Mouse (Mus musculus) forebrain, embryonic 11.5 days (tissue): ENCODE data around the gene Wwc2. TPM values are rescaled to one million over a fixed set of nuclear protein-coding genes. Genes with fewer than 3 reads are reported as not detected.

Source experiments
- ATAC-seq: fragments of 200-750 bp; cut with Nextera tagmentation; replicated peaks from 2 replicates; pipeline ENCODE4 v1.8.0; 2017; ENCODE audit warnings: moderate TSS enrichment; ENCODE audit not compliant: low FRiP score
- DNase-seq: peaks from one replicate; pipeline ENCODE4 v3.0.0-alpha.2; 2017; ENCODE audit warnings: low spot score
- H3K27ac ChIP-seq: fragments of 300-500 bp; sonication (generic); 2 replicates; pipeline ENCODE4 v1.5.1; 2014; ENCODE audit warnings: low read depth, low read length
- H3K27me3 ChIP-seq: fragments of 300-500 bp; sonication (generic); 2 replicates; pipeline ENCODE4 v1.6.1; 2014; ENCODE audit warnings: mild to moderate bottlenecking, low read length, mixed read lengths; ENCODE audit not compliant: control insufficient read depth, insufficient read depth
- H3K36me3 ChIP-seq: fragments of 300-500 bp; sonication (generic); 2 replicates; pipeline ENCODE4 v1.6.1; 2014; ENCODE audit warnings: mild to moderate bottlenecking, low read length, moderate library complexity, mixed read lengths; ENCODE audit not compliant: control insufficient read depth, insufficient read depth
- H3K4me1 ChIP-seq: fragments of 300-500 bp; sonication (generic); replicated peaks from 2 replicates; pipeline ENCODE4 v1.6.1; 2014; ENCODE audit warnings: low read length, mixed read lengths; ENCODE audit not compliant: control insufficient read depth, insufficient read depth
- H3K4me2 ChIP-seq: fragments of 300-500 bp; sonication (generic); 2 replicates; pipeline ENCODE4 v1.6.1; 2014; ENCODE audit warnings: low read depth, mild to moderate bottlenecking, low read length, moderate library complexity, mixed read lengths; ENCODE audit not compliant: severe bottlenecking
- H3K4me3 ChIP-seq: fragments of 300-500 bp; sonication (generic); 2 replicates; pipeline ENCODE4 v1.5.1; 2014; ENCODE audit warnings: low read depth, low read length
- H3K9ac ChIP-seq: fragments of 300-500 bp; sonication (generic); 2 replicates; pipeline ENCODE4 v1.6.1; 2014; ENCODE audit warnings: low read length
- H3K9me3 ChIP-seq: fragments of 300-500 bp; sonication (generic); 2 replicates; pipeline ENCODE4 v1.6.1; 2016; ENCODE audit warnings: low read length, mixed read lengths; ENCODE audit not compliant: control insufficient read depth
- WGBS: fragments of 180-500 bp; shearing (Covaris S2); extraction: QIAGEN DNeasy Blood & Tissue Kit; methylation state at CpG from one replicate; pipeline ENCODE4 v1.1.7; 2014; 5-methylcytosine and 5-hydroxymethylcytosine counted together
- polyA plus RNA-seq: library from polyadenylated mRNA; unstranded; fragments of >200 nt; fragmentation: Nextera tagmentation; extraction: Ambion mirVana; gene quantifications from 2 replicates; pipeline ENCODE4 v1.2.1, GENCODE M21; 2014

Wwc2 gene
- polyA plus RNA-seq, 1 experiment from 2014 or later: 9.4 TPM

DNA sequence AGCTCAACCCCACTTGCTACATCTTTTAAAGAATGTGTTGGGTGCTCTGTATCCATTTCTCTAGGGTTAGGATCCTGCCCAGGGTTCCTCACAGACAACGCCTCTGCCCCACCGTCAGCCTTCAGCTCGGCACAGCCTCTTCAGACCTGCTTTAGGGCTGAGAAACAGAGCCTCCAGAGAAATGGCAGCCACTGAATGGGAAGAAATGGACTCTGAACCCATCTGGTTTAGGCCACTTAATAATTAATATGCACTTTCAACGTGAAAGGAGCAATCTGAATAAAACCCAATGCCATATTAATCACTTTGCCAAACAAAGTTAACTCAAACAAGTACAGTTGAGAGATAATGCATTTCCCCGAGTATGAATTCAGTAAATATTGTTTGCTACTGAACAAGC, 106.4 kb downstream of the Wwc2 start:
- Histone ChIP-seq H3K9me3 (no peaks in the 10 kb centered on the region), H3K27me3 (no peaks in the 10 kb centered on the region), H3K9ac (no peak overlapping the region), H3K36me3 (no peaks in the 10 kb centered on the region), H3K4me2 (no peak overlapping the region), H3K4me1 (no peaks in the 10 kb centered on the region), H3K4me3 (no peak overlapping the region), H3K27ac (no peak overlapping the region)
- no peak for ATAC-seq
- peak; percentile 19 for DNase-seq
- 84% methylated on average over 5 of the region's 5 CpGs for WGBS

DNA sequence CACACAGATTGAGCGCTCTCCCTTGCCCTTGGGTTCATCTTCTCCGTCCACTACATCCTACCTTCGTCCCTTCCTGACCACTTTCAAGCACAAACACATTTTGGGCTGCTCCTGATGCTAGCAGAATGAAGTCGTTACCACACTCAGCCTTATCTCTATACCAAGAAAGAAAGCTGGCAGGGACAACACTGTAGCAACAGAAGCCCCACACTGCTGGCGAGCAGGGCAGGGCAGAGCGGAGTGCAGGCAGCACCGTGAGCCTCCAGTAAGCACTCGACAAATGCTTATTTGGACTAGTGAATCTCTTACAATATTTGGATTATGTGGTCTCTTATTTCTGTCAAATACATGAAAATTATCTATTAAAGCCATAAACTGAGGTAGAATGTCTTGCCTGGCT, 107.0 kb downstream of the Wwc2 start:
- peak; percentile 21 for DNase-seq

GRCm38 (mm10) chr8:47878516-47878915, 112.2 kb downstream of the Wwc2 start:
- Histone ChIP-seq H3K27ac (no peak overlapping the region), H3K27me3 (no peaks in the 10 kb centered on the region), H3K9ac (no peak overlapping the region), H3K9me3 (no peaks in the 10 kb centered on the region), H3K4me2 (no peak overlapping the region), H3K36me3 (no peaks in the 10 kb centered on the region), H3K4me3 (no peak overlapping the region), H3K4me1 (no peaks in the 10 kb centered on the region)
- ATAC-seq (no peak), DNase-seq (no peak)
- WGBS: 70% methylated on average over 3 of the region's 3 CpGs

More for the DNA sequence above, 107.0 kb downstream of the Wwc2 start:
- Histone ChIP-seq H3K9me3 (no peaks in the 10 kb centered on the region), H3K27me3 (no peaks in the 10 kb centered on the region), H3K4me2 (no peak overlapping the region), H3K36me3 (no peaks in the 10 kb centered on the region), H3K4me3 (no peak overlapping the region), H3K27ac (no peak overlapping the region), H3K9ac (no peak overlapping the region), H3K4me1 (no peaks in the 10 kb centered on the region)
- ATAC-seq: no peak
- WGBS: 94% methylated on average over 8 of the region's 8 CpGs

GRCm38 (mm10) chr8:47875865-47876264, 114.9 kb downstream of the Wwc2 start:
- no peaks in the 10 kb centered on the region for H3K36me3 ChIP-seq

DNA sequence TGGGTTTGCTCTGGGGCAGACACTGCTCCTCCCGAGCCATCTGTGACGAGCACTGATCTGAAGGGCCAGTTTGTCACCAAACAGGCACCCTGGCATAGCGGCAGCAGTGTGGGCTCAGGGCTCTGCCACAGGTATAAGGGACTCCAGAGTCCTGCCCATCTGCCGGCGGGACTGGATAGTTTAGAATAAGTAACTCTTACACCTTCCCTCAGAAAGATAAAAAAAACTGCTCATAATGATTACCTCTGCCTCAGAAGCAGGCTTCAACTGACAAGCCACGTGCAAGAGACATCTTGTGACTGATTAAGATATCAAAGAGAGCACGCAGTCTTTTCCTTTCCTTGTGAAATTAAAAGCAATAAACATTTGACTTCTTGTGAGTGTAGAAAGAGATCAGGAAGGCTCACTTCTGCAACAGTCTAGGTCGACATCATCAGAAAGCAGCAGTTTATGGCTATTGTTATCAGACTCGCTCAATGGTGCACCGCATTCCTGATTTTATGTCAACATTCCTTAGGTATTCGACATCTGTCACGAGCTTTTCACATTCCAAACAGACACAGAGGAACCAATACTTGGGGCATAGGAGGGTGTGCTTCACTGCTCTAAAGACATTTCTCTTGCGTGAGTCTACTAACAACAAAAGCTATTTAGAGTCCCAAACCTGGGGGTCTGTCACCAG, 116.1 kb downstream of the Wwc2 start:
- 80% methylated on average over 13 of the region's 13 CpGs for WGBS
- Histone ChIP-seq H3K4me1 (no peaks in the 10 kb centered on the region), H3K9me3 (no peaks in the 10 kb centered on the region), H3K4me2 (no peak overlapping the region), H3K4me3 (no peak overlapping the region), H3K9ac (no peak overlapping the region), H3K27me3 (no peaks in the 10 kb centered on the region), H3K36me3 (no peaks in the 10 kb centered on the region), H3K27ac (no peak overlapping the region)
- ATAC-seq: no peak
- no peak for DNase-seq

More at GRCm38 (mm10) chr8:47875865-47876264, 114.9 kb downstream of the Wwc2 start:
- H3K9me3 ChIP-seq: no peaks in the 10 kb centered on the region
- no peak for ATAC-seq
- no peaks in the 10 kb centered on the region for H3K4me1 ChIP-seq
- no peaks in the 10 kb centered on the region for H3K27me3 ChIP-seq
- no peak overlapping the region for H3K4me3 ChIP-seq
- H3K9ac ChIP-seq: no peak overlapping the region
- DNase-seq: no peak
- H3K27ac ChIP-seq: no peak overlapping the region
- no peak overlapping the region for H3K4me2 ChIP-seq
- 92% methylated on average over 12 of the region's 12 CpGs for WGBS

DNA sequence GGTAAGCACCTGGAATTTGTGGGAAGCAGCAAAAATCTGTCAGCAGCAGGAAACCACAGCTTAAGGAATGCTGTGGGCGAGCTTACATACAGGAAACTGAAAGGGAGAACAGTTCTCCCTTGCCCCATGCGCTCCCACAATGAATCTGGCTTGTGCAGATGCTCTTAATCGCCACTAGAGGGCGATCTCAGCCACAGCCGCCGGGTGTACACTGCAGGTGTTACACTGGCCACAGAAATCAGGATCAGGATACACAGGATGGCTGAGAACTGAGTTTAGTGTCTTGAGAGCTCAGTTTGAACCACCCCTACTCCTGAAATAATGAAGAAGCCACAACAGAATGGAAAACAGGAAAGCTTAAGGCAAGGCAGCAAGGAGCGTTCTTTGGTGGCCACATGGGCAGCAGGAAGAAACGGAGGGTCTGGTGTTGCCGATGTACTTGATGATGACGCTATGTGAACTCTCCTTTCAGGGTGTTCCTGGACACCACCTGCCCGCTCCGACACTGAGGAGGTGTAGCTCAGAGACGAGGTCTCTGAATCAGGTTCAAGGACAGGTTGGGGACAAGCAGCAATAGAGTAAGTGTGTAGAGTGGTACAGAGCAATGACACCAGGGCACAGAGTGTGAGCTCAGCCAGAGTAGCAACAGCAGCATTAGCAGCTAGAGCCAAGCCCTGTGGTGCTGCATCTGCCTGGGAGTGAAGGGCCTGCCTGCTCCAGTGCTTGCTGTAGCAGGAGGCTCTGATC, 118.2 kb downstream of the Wwc2 start:
- Histone ChIP-seq H3K27ac (no peak overlapping the region), H3K27me3 (no peaks in the 10 kb centered on the region), H3K36me3 (no peaks in the 10 kb centered on the region; the same call in 1 of the 2 replicates), H3K4me2 (no peak overlapping the region), H3K4me1 (no peaks in the 10 kb centered on the region), H3K9me3 (no peaks in the 10 kb centered on the region), H3K9ac (no peak overlapping the region), H3K4me3 (no peak overlapping the region)
- peak; percentile 80 for ATAC-seq
- 49% methylated on average over 13 of the region's 13 CpGs for WGBS
- no peak for DNase-seq

- H3K27me3 ChIP-seq: no peaks in the 10 kb centered on the region
- ATAC-seq (peak; percentile 67; the same call in 1 of the 2 replicates), DNase-seq (peak; percentile 89)
- no peaks in the 10 kb centered on the region; the same call in 1 of the 2 replicates for H3K36me3 ChIP-seq
- H3K4me2 ChIP-seq: no peak overlapping the region
- H3K27ac ChIP-seq: no peak overlapping the region
- no peaks in the 10 kb centered on the region for H3K4me1 ChIP-seq
- no peaks in the 10 kb centered on the region for H3K9me3 ChIP-seq
- 36% methylated on average over 8 of the region's 8 CpGs for WGBS
- no peak overlapping the region for H3K4me3 ChIP-seq
- no peak overlapping the region for H3K9ac ChIP-seq
Observed at GRCm38 (mm10) chr8:47867067-47867466, 123.7 kb downstream of the Wwc2 start.

DNA sequence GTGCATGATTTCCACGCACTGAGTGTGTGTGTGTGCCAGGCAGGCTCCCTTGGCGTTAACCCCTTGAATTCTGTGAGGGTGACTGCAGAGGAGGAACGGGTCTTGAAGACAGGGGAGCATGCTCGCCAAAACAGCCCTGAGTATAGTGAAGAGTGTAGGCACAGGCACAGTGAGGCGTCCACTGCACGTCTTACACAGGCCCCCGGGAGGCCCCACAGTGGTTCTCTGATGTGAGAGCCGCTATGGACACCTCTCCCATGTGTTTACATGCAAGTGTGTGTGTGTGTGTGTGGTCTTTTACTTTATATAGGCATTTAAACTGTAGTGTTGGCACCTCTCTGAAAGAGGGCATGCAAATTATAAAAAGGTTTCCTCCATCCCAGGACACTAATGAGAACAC, 124.2 kb downstream of the Wwc2 start:
- Histone ChIP-seq H3K36me3 (no peaks in the 10 kb centered on the region; the same call in 1 of the 2 replicates), H3K27ac (no peak overlapping the region), H3K27me3 (no peaks in the 10 kb centered on the region), H3K4me3 (no peak overlapping the region), H3K4me1 (no peaks in the 10 kb centered on the region), H3K9me3 (no peaks in the 10 kb centered on the region), H3K4me2 (no peak overlapping the region), H3K9ac (no peak overlapping the region)
- WGBS: 87% methylated on average over 8 of the region's 8 CpGs
- ATAC-seq: no peak
- DNase-seq: no peak
